Mouse (Mus musculus) thymus, postnatal 4 days (tissue): ENCODE measurements around the gene Unkl.

Experiments used
- DNase-seq: peaks from one replicate; pipeline ENCODE4 v3.0.0; 2021

Gene Unkl

GRCm38 (mm10) chr17:25257804-25258261, 69.6 kb downstream of the Unkl start:
- peak; percentile 64 for DNase-seq

GRCm38 (mm10) chr17:25264453-25264852, 76.3 kb downstream of the Unkl start:
- no peak for DNase-seq

- DNase-seq, result no peak
Measured at GRCm38 (mm10) chr17:25270795-25271335, 82.7 kb downstream of the Unkl start.

GRCm38 (mm10) chr17:25272326-25272725, 84.1 kb downstream of the Unkl start:
- peak; percentile 47 for DNase-seq

- peak; percentile 89 for DNase-seq
Measured at GRCm38 (mm10) chr17:25272951-25273705, 84.9 kb downstream of the Unkl start.

GRCm38 (mm10) chr17:25273706-25274501, 85.7 kb downstream of the Unkl start:
- DNase-seq, result peak; percentile 94

- no peak for DNase-seq
Measured at GRCm38 (mm10) chr17:25274571-25275346, 86.6 kb downstream of the Unkl start, which contains the start of gene Ube2i. Gene Ube2i, minus strand, starts transcription at chr17:25274622.

GRCm38 (mm10) chr17:25275833-25276232, 87.6 kb downstream of the Unkl start:
- DNase-seq, result no peak

GRCm38 (mm10) chr17:25282133-25282532, 93.9 kb downstream of the Unkl start:
- DNase-seq, result peak; percentile 59
